In the genomic region with DNA sequence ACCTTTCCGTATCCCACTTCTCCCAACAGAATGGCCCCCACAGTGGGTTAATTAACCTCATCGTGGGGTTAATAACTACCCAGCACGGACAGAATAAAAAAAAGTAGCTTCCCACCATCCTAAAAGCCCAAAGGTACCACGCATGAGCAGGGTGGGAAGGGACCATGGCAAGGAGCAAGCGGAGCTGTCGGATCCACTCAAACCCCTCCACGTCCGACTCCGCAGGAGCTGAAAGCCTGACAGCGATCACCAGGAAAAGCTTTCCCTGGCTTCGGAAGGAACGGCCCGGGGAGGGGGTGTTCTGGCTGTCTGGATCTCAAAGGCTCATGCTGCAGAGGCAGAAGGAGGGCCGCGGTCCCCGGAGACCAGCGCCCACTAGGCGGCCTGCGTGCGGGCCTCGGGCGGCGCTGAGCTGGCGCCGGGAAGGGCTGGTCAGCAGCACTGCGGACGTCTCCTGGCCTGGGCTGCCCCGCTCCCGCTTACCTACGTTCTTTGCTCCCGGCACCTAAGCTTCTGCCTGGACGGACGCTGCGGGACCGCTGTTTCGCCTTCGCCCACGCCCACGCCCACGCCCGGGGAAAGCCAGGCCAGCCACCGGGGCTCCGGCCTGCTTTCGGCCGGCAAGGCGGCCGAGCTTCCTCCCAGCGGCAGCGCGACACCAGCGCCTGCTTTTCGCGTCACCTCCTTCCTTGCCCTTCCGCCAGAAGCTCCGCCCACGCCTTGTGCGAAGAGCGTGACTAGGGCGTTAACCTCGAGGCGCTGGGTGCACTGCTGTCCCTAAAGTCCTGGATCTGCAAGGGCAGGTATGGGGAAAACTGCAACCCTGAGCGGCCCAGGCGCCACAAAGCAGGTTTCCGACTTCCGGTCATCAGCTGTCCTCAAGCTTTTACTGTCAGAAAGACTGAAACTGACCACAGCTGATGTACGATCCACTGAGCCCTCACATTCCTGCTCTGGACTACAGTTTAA, we compare ENCODE assay signal across 7 mouse cellular contexts. TPM values are rescaled to one million over a fixed set of nuclear protein-coding genes. Genes with fewer than 3 reads are reported as not detected.
A peak's percentile ranks its signal among the peaks of the same experiment; 100 is the strongest.
DNase-seq lines count a peak whose midpoint lies in the region; ATAC-seq lines count a peak whose summit lies in the region.

Gene Senp5 (minus strand): TSS at position 779 of the 969 bp plus-strand sequence.

- 1% methylated on average over 66 of the region's 66 CpGs for WGBS in embryonic facial prominence, embryonic 11.5 days
- WGBS in limb, embryonic 10.5 days, result 2% methylated on average over 66 of the region's 66 CpGs
- WGBS in midbrain, embryonic 13.5 days, result 1% methylated on average over 66 of the region's 66 CpGs

- H3K9ac ChIP-seq in embryonic facial prominence, embryonic 11.5 days (replicated peaks; ENCODE audit: low read length), result peak within 1 kb of the TSS; percentile 91
- H3K9ac ChIP-seq in midbrain, embryonic 13.5 days (replicated peaks), result peak within 1 kb of the TSS; percentile 95

- H3K9me3 ChIP-seq in embryonic facial prominence, embryonic 11.5 days (replicated peaks; ENCODE audit: control insufficient read depth, low read length), result no peaks in the 10 kb centered on the region
- H3K9me3 ChIP-seq in limb, embryonic 10.5 days (replicated peaks), result no peaks in the 10 kb centered on the region
- no peaks in the 10 kb centered on the region for H3K9me3 ChIP-seq in midbrain, embryonic 13.5 days

- H3K27ac ChIP-seq in embryonic facial prominence, embryonic 11.5 days (replicated peaks; ENCODE audit: low read depth, low read length), result peak within 1 kb of the TSS; percentile 73
- H3K27ac ChIP-seq in limb, embryonic 10.5 days, result peak within 1 kb of the TSS; percentile 88
- peak within 1 kb of the TSS; percentile 74 for H3K27ac ChIP-seq in midbrain, embryonic 13.5 days

- peak; percentile 89 for ATAC-seq in embryonic facial prominence, embryonic 11.5 days (replicated peaks; ENCODE audit: insufficient number of reproducible peaks, low FRiP score, low TSS enrichment, low read depth)
- ATAC-seq in granulocyte monocyte progenitor cell, adult 5-6 weeks (replicated peaks; ENCODE audit: poor library complexity, severe bottlenecking), result peak; percentile 98
- peak; percentile 96 for ATAC-seq in midbrain, embryonic 13.5 days

- DNase-seq in adrenal gland, postnatal 14 days, result peak; percentile 96
- DNase-seq in embryonic facial prominence, embryonic 11.5 days (ENCODE audit: low spot score), result peak; percentile 94
- peak; percentile 92 for DNase-seq in kidney, adult 11 months
- DNase-seq in limb, embryonic 10.5 days (ENCODE audit: low spot score), result peak; percentile 88
- DNase-seq in spleen, adult 12 weeks (ENCODE audit: low spot score), result peak; percentile 82

- peak within 1 kb of the TSS; percentile 82 for H3K4me2 ChIP-seq in embryonic facial prominence, embryonic 11.5 days (ENCODE audit: low read depth, low read length)
- H3K4me2 ChIP-seq in midbrain, embryonic 13.5 days (replicated peaks), result peak within 1 kb of the TSS; percentile 96

- peak within 1 kb of the TSS; percentile 95 for H3K4me3 ChIP-seq in embryonic facial prominence, embryonic 11.5 days (ENCODE audit: low read depth, low read length)
- peak within 1 kb of the TSS; percentile 90 for H3K4me3 ChIP-seq in limb, embryonic 10.5 days
- peak within 1 kb of the TSS; percentile 99 for H3K4me3 ChIP-seq in midbrain, embryonic 13.5 days (replicated peaks)

- no peaks in the 10 kb centered on the region for H3K36me3 ChIP-seq in embryonic facial prominence, embryonic 11.5 days (replicated peaks; ENCODE audit: control insufficient read depth, insufficient read depth, low read depth, low read length)
- H3K36me3 ChIP-seq in limb, embryonic 10.5 days, result peaks cover 28% of the 10 kb centered on the region
- no peaks in the 10 kb centered on the region for H3K36me3 ChIP-seq in midbrain, embryonic 13.5 days

- H3K4me1 ChIP-seq in embryonic facial prominence, embryonic 11.5 days (ENCODE audit: control insufficient read depth, insufficient read depth, low read length), result no peaks in the 10 kb centered on the region; the same call in 1 of the 2 replicates
- H3K4me1 ChIP-seq in limb, embryonic 10.5 days, result peaks cover 23% of the 10 kb centered on the region
- H3K4me1 ChIP-seq in midbrain, embryonic 13.5 days (replicated peaks), result peaks cover 22% of the 10 kb centered on the region

- no peaks in the 10 kb centered on the region for H3K27me3 ChIP-seq in embryonic facial prominence, embryonic 11.5 days (ENCODE audit: control insufficient read depth, insufficient read depth, low read length)
- H3K27me3 ChIP-seq in limb, embryonic 10.5 days (ENCODE audit: low read depth, poor library complexity, severe bottlenecking), result no peaks in the 10 kb centered on the region
- no peaks in the 10 kb centered on the region for H3K27me3 ChIP-seq in midbrain, embryonic 13.5 days

RNA-seq across cellular contexts. Expression of gene Senp5, which starts in this region (rescaled TPM):
- total RNA-seq in adrenal gland, postnatal 14 days (2021), result 20.8 and 22.1 TPM in 2 replicates
- 10.0 and 10.9 TPM in 2 replicates for polyA plus RNA-seq in embryonic facial prominence, embryonic 11.5 days (2014; fragmentation: Nextera tagmentation; extraction: Ambion mirVana)
- total RNA-seq in granulocyte monocyte progenitor cell, adult 5-6 weeks (2014; fragmentation: Nextera tagmentation), result 26.5 and 27.3 TPM in 2 replicates
- 19.6 and 21.6 TPM in 2 replicates for total RNA-seq in granulocyte monocyte progenitor cell, adult 5-6 weeks (2017)
- 20.8 and 22.1 TPM in 2 replicates for polyA plus RNA-seq in limb, embryonic 10.5 days (2016; fragmentation: Nextera tagmentation; extraction: Ambion mirVana)
- polyA plus RNA-seq in midbrain, embryonic 13.5 days (2015; fragmentation: Nextera tagmentation; extraction: Ambion mirVana), result 19.0 and 20.6 TPM in 2 replicates

Comparison
In these comparisons a context has a peak if more than half of its experiments do, and no peak if none do; other contexts are left out.
1. Peak in every context shown above with its lines: DNase-seq, ATAC-seq, H3K4me3 ChIP-seq and H3K27ac ChIP-seq.